Mouse (Mus musculus) kidney, postnatal 10 days (tissue): ENCODE results near the gene Slc16a3.

Experiments
- DNase-seq: peaks from one replicate; pipeline ENCODE4 v3.0.0; 2021; ENCODE audit warnings: mixed read lengths

Slc16a3 gene

GRCm38 (mm10) chr11:120948328-120948727 is at the start of gene Slc16a3:
Slc16a3 (plus strand) TSS chr11:120948480.
- no peak for DNase-seq

- DNase-seq: no peak
These were observed 47.7 kb upstream of the Slc16a3 start for GRCm38 (mm10) chr11:120900276-120901244.

GRCm38 (mm10) chr11:120901729-120902486 is 46.4 kb upstream of the Slc16a3 start:
- DNase-seq: peak; percentile 21

- DNase-seq: peak; percentile 38
These were observed 45.7 kb upstream of the Slc16a3 start for GRCm38 (mm10) chr11:120902487-120903142.

- DNase-seq: no peak
These were observed 45.0 kb upstream of the Slc16a3 start for GRCm38 (mm10) chr11:120903159-120903850.

GRCm38 (mm10) chr11:120904561-120904960 is 43.7 kb upstream of the Slc16a3 start:
- no peak for DNase-seq

- DNase-seq: peak; percentile 89
These were observed 42.8 kb upstream of the Slc16a3 start for GRCm38 (mm10) chr11:120905430-120905873.

GRCm38 (mm10) chr11:120913796-120914195 is 34.5 kb upstream of the Slc16a3 start:
- DNase-seq: no peak

GRCm38 (mm10) chr11:120916477-120916876 is 31.8 kb upstream of the Slc16a3 start:
- no peak for DNase-seq

- no peak for DNase-seq
These were observed 30.5 kb upstream of the Slc16a3 start for GRCm38 (mm10) chr11:120917756-120918155.

- no peak for DNase-seq
These were observed 25.8 kb upstream of the Slc16a3 start for GRCm38 (mm10) chr11:120922528-120922927.

- DNase-seq: no peak
These were observed 19.8 kb upstream of the Slc16a3 start for GRCm38 (mm10) chr11:120928468-120928867.

- no peak for DNase-seq
These were observed 16.8 kb upstream of the Slc16a3 start for GRCm38 (mm10) chr11:120931479-120931878.

GRCm38 (mm10) chr11:120932564-120933398 is 15.5 kb upstream of the Slc16a3 start, which contains the start of gene Ccdc57:
Ccdc57 (minus strand) TSS chr11:120932872.
- peak; percentile 92 for DNase-seq

GRCm38 (mm10) chr11:120937976-120938375 is 10.3 kb upstream of the Slc16a3 start:
- no peak for DNase-seq

- no peak for DNase-seq
These were observed 9.5 kb upstream of the Slc16a3 start for GRCm38 (mm10) chr11:120938795-120939194.

- DNase-seq: no peak
These were observed 8.5 kb upstream of the Slc16a3 start for GRCm38 (mm10) chr11:120939712-120940341.

GRCm38 (mm10) chr11:120940959-120941358 is 7.3 kb upstream of the Slc16a3 start:
- no peak for DNase-seq

GRCm38 (mm10) chr11:120945266-120945665 is 3.0 kb upstream of the Slc16a3 start:
- no peak for DNase-seq

GRCm38 (mm10) chr11:120945926-120946325 is 2.4 kb upstream of the Slc16a3 start:
- DNase-seq: no peak
